Mouse (Mus musculus) limb, embryonic 13.5 days (tissue): ENCODE measurements around the gene Wdr46. TPM values are rescaled to one million over a fixed set of nuclear protein-coding genes. Genes with fewer than 3 reads are reported as not detected.

ENCODE experiments used
- ATAC-seq: fragments of 200-750 bp; cut with Nextera tagmentation; 2 replicates; pipeline ENCODE4 v1.8.0; 2017; ENCODE audit warnings: low read depth, moderate number of reproducible peaks, moderate TSS enrichment; ENCODE audit not compliant: low FRiP score
- H3K27ac ChIP-seq: fragments of 300-500 bp; sonication (generic); 2 replicates; pipeline ENCODE4 v1.5.1; 2015; ENCODE audit warnings: inconsistent platforms, mild to moderate bottlenecking, moderate library complexity
- H3K27me3 ChIP-seq: fragments of 300-500 bp; sonication (generic); 2 replicates; pipeline ENCODE4 v1.6.1; 2015; ENCODE audit warnings: mild to moderate bottlenecking, inconsistent platforms
- H3K36me3 ChIP-seq: fragments of 300-500 bp; sonication (generic); 2 replicates; pipeline ENCODE4 v1.6.1; 2015; ENCODE audit warnings: inconsistent platforms, mild to moderate bottlenecking, moderate library complexity
- H3K4me1 ChIP-seq: fragments of 300-500 bp; sonication (generic); 2 replicates; pipeline ENCODE4 v1.6.1; 2015; ENCODE audit warnings: inconsistent platforms
- H3K4me2 ChIP-seq: fragments of 300-500 bp; sonication (generic); replicated peaks from 2 replicates; pipeline ENCODE4 v1.6.1; 2015; ENCODE audit warnings: inconsistent platforms, mild to moderate bottlenecking, moderate library complexity
- H3K4me3 ChIP-seq: fragments of 300-500 bp; sonication (generic); 2 replicates; pipeline ENCODE4 v1.5.1; 2015; ENCODE audit warnings: moderate library complexity, mild to moderate bottlenecking, inconsistent platforms
- H3K9ac ChIP-seq: fragments of 300-500 bp; sonication (generic); 2 replicates; pipeline ENCODE4 v1.6.1; 2015; ENCODE audit warnings: mild to moderate bottlenecking, inconsistent platforms
- H3K9me3 ChIP-seq: fragments of 300-500 bp; sonication (generic); 2 replicates; pipeline ENCODE4 v1.6.1; 2016; ENCODE audit warnings: inconsistent platforms
- WGBS: fragments of 180-500 bp; shearing (Covaris S2); methylation state at CpG from one replicate; pipeline ENCODE4 v1.1.7; 2015; 5-methylcytosine and 5-hydroxymethylcytosine counted together
- polyA plus RNA-seq: library from polyadenylated mRNA; unstranded; fragments of >200 nt; fragmentation: Nextera tagmentation; extraction: Ambion mirVana; gene quantifications from 2 replicates; pipeline ENCODE4 v1.2.1, GENCODE M21; 2015

The Wdr46 gene
- polyA plus RNA-seq, 1 experiment from 2014 or later, result 37.0 TPM

- WGBS, result 86% methylated on average over 21 of the region's 21 CpGs
- Histone ChIP-seq H3K36me3 (peaks cover 69% of the 10 kb centered on the region), H3K4me2 (no peak overlapping the region), H3K9me3 (no peaks in the 10 kb centered on the region), H3K27ac (no peak overlapping the region), H3K4me1 (peaks cover 24% of the 10 kb centered on the region), H3K4me3 (no peak overlapping the region), H3K27me3 (no peaks in the 10 kb centered on the region), H3K9ac (no peak overlapping the region)
- ATAC-seq, result no peak
Observed at GRCm38 (mm10) chr17:33935422-33936055, 4.9 kb upstream of the Wdr46 start.

GRCm38 (mm10) chr17:33936993-33937392 is 3.5 kb upstream of the Wdr46 start:
- Histone ChIP-seq H3K4me2 (no peak overlapping the region), H3K27me3 (no peaks in the 10 kb centered on the region), H3K4me3 (no peak overlapping the region), H3K4me1 (peaks cover 21% of the 10 kb centered on the region), H3K9ac (no peak overlapping the region), H3K36me3 (peaks cover 68% of the 10 kb centered on the region), H3K27ac (no peak overlapping the region), H3K9me3 (no peaks in the 10 kb centered on the region)
- ATAC-seq, result no peak
- 83% methylated on average over 15 of the region's 15 CpGs for WGBS

DNA sequence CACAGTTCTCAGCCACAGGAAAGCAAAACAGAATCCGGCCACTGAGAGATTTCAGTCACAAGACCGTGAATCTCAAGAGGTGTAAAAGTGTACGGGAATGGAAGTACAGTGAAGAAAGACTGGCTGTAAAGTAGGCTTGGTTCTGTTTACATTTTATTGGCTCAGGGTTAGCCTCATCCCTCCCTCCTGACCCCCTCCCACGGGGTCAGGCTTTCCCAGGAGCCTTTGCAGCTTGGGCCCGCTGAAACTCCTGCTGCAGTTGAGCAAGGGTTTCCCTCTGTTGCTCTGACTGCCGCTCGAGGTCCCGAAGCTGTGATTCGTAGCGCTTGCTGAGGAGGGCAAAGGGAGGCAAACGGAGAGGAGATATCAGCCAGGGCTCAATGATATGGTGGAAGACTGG is 1.7 kb upstream of the Wdr46 start:
- WGBS, result 81% methylated on average over 11 of the region's 11 CpGs
- H3K4me3 ChIP-seq, result peak overlapping the region; percentile 84
- no peak overlapping the region for H3K9ac ChIP-seq
- H3K36me3 ChIP-seq, result peaks cover 64% of the 10 kb centered on the region
- H3K27ac ChIP-seq, result no peak overlapping the region
- peak overlapping the region; percentile 98 for H3K4me2 ChIP-seq
- no peaks in the 10 kb centered on the region for H3K27me3 ChIP-seq
- H3K4me1 ChIP-seq, result peaks cover 21% of the 10 kb centered on the region
- no peaks in the 10 kb centered on the region for H3K9me3 ChIP-seq
- ATAC-seq, result no peak

DNA sequence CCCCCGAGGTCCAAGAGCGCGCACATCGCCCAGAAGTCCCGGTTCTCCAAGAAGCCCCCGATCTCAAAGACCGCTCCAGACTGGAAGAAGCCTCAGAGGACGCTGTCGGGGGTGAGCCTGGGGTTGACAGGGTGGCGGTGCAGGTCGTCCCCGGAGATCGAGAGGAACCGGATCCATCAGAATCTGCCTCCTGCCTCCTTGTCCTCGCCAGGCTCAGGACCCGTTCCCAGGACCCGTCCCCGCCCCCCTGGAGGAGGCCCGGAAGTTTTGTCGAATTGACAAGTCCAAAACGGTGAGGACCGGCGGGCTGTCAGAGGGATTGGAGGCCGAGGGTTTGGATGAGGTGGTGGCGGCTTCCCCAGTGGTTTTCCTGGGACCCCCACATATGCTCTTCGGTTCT is 521 bp downstream of the Wdr46 start:
- no peaks in the 10 kb centered on the region for H3K27me3 ChIP-seq
- H3K4me2 ChIP-seq, result peak overlapping the region; percentile 98
- 4% methylated on average over 26 of the region's 26 CpGs for WGBS
- H3K9me3 ChIP-seq, result no peaks in the 10 kb centered on the region
- H3K36me3 ChIP-seq, result peaks cover 63% of the 10 kb centered on the region
- peak overlapping the region; percentile 87 for H3K9ac ChIP-seq
- H3K4me1 ChIP-seq, result peaks cover 21% of the 10 kb centered on the region
- ATAC-seq, result peak; percentile 17; the same call in 1 of the 2 replicates
- no peak overlapping the region for H3K27ac ChIP-seq
- peak overlapping the region; percentile 84 for H3K4me3 ChIP-seq

DNA sequence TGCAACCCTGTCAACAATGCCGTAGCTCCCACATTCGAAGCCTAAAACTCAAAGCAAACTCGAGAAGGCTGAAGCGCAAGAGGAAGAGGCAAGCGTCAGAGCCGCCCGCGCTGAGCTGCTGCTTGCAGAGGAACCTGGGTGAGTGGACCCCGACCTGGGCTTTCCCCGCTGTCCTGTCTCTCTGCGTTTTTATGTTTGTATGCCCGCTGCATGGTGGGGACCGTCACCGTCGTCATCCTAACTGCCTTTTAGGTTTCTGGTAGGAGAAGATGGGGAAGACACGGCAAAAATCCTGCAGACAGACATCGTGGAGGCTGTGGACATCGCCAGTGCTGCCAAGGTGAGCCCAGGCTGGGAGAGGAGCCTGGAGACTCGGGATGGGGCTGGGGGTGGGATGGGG is 921 bp downstream of the Wdr46 start:
- H3K4me2 ChIP-seq, result peak overlapping the region; percentile 98
- no peak for ATAC-seq
- H3K27ac ChIP-seq, result no peak overlapping the region
- H3K4me1 ChIP-seq, result peaks cover 21% of the 10 kb centered on the region
- H3K4me3 ChIP-seq, result peak overlapping the region; percentile 84
- peaks cover 63% of the 10 kb centered on the region for H3K36me3 ChIP-seq
- peak overlapping the region; percentile 87 for H3K9ac ChIP-seq
- H3K9me3 ChIP-seq, result no peaks in the 10 kb centered on the region
- H3K27me3 ChIP-seq, result no peaks in the 10 kb centered on the region
- 57% methylated on average over 19 of the region's 19 CpGs for WGBS

DNA sequence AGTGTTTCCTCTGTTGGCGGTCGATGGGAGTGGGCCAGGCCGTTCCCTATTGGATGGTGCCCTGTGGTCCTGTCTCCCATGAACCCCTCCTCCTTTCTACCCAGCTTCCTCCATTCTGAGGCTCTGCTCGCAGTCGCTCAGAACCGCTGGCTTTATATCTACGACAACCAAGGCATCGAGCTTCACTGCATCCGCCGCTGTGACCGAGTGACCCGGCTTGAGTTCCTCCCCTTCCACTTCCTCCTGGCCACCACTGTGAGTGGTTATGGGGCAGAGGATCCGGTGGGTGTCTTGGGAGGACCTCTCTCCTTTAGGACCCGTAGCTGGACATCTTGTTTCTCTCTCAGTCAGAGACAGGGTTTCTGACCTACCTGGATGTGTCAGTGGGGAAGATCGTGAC is 3.0 kb downstream of the Wdr46 start:
- ATAC-seq, result no peak
- no peak overlapping the region for H3K27ac ChIP-seq
- peaks cover 21% of the 10 kb centered on the region for H3K4me1 ChIP-seq
- H3K9ac ChIP-seq, result no peak overlapping the region
- peaks cover 65% of the 10 kb centered on the region for H3K36me3 ChIP-seq
- no peak overlapping the region for H3K4me3 ChIP-seq
- H3K27me3 ChIP-seq, result no peaks in the 10 kb centered on the region
- no peak overlapping the region for H3K4me2 ChIP-seq
- WGBS, result 94% methylated on average over 15 of the region's 15 CpGs
- H3K9me3 ChIP-seq, result no peaks in the 10 kb centered on the region

DNA sequence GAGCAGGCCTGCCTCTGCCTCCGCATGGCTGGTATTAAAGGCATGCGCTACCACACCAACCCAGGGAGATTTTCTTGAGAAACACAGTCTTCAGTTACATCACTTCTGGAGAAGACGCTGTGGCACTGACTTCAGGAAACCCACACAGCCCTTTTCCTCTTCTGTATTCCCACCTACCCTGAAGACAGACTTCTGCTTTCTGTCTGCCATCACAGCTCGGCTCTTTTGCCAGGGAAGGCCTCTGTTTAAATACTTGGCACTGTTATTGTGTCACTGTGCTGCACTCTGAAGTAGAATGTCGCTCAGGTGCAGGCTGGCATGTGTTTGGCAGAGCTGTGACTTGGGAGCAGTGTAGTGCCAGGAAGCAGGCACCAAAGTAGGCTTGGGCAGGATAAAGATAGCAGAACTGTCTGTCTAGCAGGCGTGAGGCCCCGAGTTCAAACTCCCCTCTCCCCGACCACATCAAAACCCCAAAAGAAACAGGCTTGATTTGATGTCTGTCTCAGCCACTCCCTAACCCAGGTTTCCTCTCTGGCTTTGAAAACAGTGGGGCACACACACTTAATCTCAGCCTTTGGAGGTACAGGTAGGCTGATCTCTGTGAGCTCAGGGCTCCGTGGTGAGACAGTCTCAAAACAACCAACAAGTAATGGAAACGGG is 7.1 kb downstream of the Wdr46 start:
- Histone ChIP-seq H3K4me2 (no peak overlapping the region), H3K27ac (no peak overlapping the region), H3K27me3 (no peaks in the 10 kb centered on the region), H3K9ac (no peak overlapping the region), H3K9me3 (no peaks in the 10 kb centered on the region), H3K4me1 (peaks cover 30% of the 10 kb centered on the region), H3K4me3 (no peak overlapping the region), H3K36me3 (peaks cover 84% of the 10 kb centered on the region)
- WGBS, result 89% methylated on average over 10 of the region's 10 CpGs
- ATAC-seq, result no peak

DNA sequence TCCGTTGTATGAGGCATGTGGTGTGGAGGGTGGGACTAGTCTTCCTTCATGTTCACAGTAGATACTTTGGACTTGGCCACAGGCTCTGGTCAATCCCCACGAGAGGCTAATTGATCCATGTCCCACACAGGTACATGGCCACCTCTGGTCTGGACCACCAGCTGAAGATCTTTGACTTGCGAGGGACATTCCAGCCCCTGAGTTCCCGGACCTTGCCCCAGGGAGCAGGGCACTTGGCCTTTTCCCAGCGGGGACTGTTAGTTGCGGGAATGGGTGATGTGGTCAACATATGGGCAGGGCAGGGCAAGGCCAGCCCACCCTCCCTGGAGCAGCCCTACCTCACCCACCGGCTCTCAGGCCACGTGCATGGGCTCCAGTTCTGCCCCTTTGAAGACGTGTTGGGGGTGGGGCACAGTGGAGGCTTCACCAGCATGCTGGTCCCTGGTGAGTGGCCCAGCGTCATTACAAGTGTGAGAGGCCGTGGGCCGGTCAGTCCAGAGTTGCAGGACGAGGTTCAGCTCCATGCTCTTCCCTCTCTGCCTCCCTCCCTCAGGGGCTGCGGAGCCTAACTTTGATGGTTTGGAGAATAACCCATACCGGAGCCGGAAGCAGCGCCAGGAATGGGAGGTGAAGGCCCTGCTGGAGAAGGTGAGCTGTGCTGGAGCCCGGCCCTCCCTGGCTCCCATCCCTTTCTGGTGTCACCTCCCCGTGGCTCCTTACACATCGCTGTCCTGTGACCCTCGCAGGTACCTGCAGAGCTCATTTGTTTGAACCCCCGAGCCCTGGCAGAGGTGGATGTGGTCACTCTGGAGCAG is 7.8 kb downstream of the Wdr46 start:
- Histone ChIP-seq H3K36me3 (peaks cover 84% of the 10 kb centered on the region), H3K27ac (no peak overlapping the region)
- ATAC-seq, result no peak

DNA sequence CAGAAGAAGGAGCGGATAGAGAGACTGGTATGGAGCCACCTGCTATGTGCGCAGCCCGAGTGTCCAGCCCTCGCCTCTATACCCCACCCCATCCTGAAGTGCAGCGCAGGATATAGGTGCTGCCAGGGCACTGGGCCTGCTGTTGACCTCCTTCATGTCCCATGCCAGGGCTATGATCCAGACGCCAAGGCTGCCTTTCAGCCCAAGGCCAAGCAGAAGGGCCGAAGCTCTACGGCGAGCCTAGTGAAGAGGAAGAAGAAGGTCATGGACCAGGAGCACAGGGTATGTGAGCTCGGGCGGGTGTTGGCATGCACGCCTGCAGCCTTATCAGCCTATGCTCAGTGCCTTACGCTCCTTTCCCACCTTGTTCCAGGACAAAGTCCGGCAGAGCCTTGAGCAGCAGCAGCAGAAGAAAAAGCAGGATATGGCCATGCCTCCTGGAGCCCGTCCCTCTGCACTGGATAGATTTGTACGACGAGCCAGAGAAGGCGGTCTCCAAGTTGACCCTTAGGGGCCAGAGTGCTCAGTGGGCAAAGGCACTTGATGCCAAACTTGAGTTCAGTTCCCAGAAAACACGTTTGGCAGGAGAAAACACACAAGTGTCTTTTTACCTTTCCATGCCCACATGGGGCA is 8.6 kb downstream of the Wdr46 start:
- peaks cover 85% of the 10 kb centered on the region for H3K36me3 ChIP-seq
- no peak overlapping the region for H3K9ac ChIP-seq
- H3K9me3 ChIP-seq, result no peaks in the 10 kb centered on the region
- ATAC-seq, result no peak
- H3K27ac ChIP-seq, result no peak overlapping the region
- H3K4me1 ChIP-seq, result peaks cover 44% of the 10 kb centered on the region
- H3K4me3 ChIP-seq, result no peak overlapping the region
- 88% methylated on average over 19 of the region's 19 CpGs for WGBS
- H3K4me2 ChIP-seq, result no peak overlapping the region
- H3K27me3 ChIP-seq, result no peaks in the 10 kb centered on the region

More for the DNA sequence above, 7.8 kb downstream of the Wdr46 start:
- Histone ChIP-seq H3K27me3 (no peaks in the 10 kb centered on the region), H3K9me3 (no peaks in the 10 kb centered on the region), H3K4me3 (no peak overlapping the region), H3K4me2 (no peak overlapping the region), H3K9ac (no peak overlapping the region), H3K4me1 (peaks cover 37% of the 10 kb centered on the region)
- 82% methylated on average over 22 of the region's 22 CpGs for WGBS

- H3K27ac ChIP-seq, result peak overlapping the region; percentile 96
- peak overlapping the region; percentile 99 for H3K9ac ChIP-seq
- H3K4me3 ChIP-seq, result peak overlapping the region; percentile 51
- H3K27me3 ChIP-seq, result no peaks in the 10 kb centered on the region
- H3K4me1 ChIP-seq, result peaks cover 53% of the 10 kb centered on the region
- H3K9me3 ChIP-seq, result no peaks in the 10 kb centered on the region
- no peak for ATAC-seq
- WGBS, result 80% methylated on average over 10 of the region's 10 CpGs
- H3K36me3 ChIP-seq, result peaks cover 81% of the 10 kb centered on the region
- peak overlapping the region; percentile 92 for H3K4me2 ChIP-seq
Observed at GRCm38 (mm10) chr17:33950131-33950625, 9.7 kb downstream of the Wdr46 start.

GRCm38 (mm10) chr17:33951021-33951946 is 10.8 kb downstream of the Wdr46 start, which contains the start of gene B3galt4:
TSS of gene B3galt4 (minus strand) at chr17:33951488.
- under 1% methylated on average over 45 of the region's 45 CpGs for WGBS
- peak; percentile 77 for ATAC-seq
- Histone ChIP-seq H3K27ac (peak within 1 kb of the TSS; percentile 96), H3K36me3 (peaks cover 70% of the 10 kb centered on the region), H3K9me3 (no peaks in the 10 kb centered on the region), H3K4me3 (peak within 1 kb of the TSS; percentile 51), H3K4me2 (peak within 1 kb of the TSS; percentile 92), H3K27me3 (no peaks in the 10 kb centered on the region), H3K4me1 (peaks cover 53% of the 10 kb centered on the region), H3K9ac (peak within 1 kb of the TSS; percentile 99)
